Mouse (Mus musculus): Measurements from ENCODE around the gene Etv4. TPM values are rescaled to one million over a fixed set of nuclear protein-coding genes. Genes with fewer than 3 reads are reported as not detected.

The Etv4 gene
- polyA plus RNA-seq, 1 experiment from 2014 or later: 8.8 TPM

DNA sequence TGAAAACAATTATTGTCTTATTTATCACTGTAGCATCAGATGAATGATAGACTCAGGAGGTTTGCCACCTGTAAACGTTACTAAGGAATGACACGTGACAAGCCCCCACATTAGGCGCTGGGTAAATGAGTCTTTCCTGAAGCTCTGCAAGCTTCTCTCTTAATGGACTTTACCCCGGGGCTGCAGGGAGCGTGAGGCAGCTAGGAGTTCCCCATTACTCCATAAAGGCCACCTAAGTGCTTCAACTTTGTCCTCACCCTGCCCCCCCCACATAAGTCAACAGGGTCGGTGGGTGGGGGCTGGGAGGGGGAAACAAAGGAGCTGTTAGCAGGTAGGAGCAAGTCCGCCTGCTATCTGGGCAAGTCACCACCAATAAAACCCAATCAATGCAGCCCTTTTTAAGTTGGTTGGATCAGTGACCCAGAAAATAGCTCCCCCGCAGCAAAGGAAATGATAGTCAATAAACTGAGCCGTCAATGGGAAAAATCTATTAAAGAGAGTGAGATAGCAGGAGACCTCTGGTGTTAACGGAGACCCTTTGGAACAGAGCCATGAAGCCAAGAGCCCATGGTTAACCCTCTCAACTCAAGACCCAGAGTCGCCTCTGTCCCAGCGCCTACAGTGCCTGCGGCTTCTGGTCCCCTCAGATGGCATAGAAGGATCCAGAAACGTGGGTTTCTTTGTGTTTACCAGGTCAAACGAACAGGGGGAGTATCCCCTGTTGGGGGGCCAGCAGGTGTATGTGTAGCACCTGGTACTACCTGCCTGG is 24.1 kb upstream of the Etv4 start:
- WGBS: 44% methylated on average over 15 of the region's 15 CpGs
- H3K27me3 ChIP-seq (ENCODE audit: insufficient read depth, poor library complexity, severe bottlenecking): peaks cover 60% of the 10 kb centered on the region

GRCm38 (mm10) chr11:101807266-101807665 is 22.1 kb upstream of the Etv4 start:
- H3K27me3 ChIP-seq (ENCODE audit: insufficient read depth, poor library complexity, severe bottlenecking): peaks cover 50% of the 10 kb centered on the region
- H3K27ac ChIP-seq: no peak overlapping the region
- H3K4me3 ChIP-seq: no peak overlapping the region
- no peaks in the 10 kb centered on the region for H3K36me3 ChIP-seq
- 88% methylated on average over 10 of the region's 10 CpGs for WGBS
- H3K4me1 ChIP-seq (replicated peaks): peaks cover 9% of the 10 kb centered on the region
- H3K9me3 ChIP-seq: no peaks in the 10 kb centered on the region
- DNase-seq (ENCODE audit: low spot score): no peak

More for the DNA sequence above, 24.1 kb upstream of the Etv4 start:
- peaks cover 18% of the 10 kb centered on the region for H3K4me1 ChIP-seq (replicated peaks)
- no peak overlapping the region for H3K27ac ChIP-seq
- no peaks in the 10 kb centered on the region for H3K36me3 ChIP-seq
- H3K9me3 ChIP-seq: no peaks in the 10 kb centered on the region
- no peak for DNase-seq (ENCODE audit: low spot score)
- no peak overlapping the region for H3K4me3 ChIP-seq

- H3K27ac ChIP-seq: no peak overlapping the region
- WGBS: 71% methylated on average over 12 of the region's 12 CpGs
- H3K27me3 ChIP-seq (ENCODE audit: insufficient read depth, poor library complexity, severe bottlenecking): peaks cover 56% of the 10 kb centered on the region
- no peaks in the 10 kb centered on the region for H3K36me3 ChIP-seq
- no peak overlapping the region for H3K4me3 ChIP-seq
- DNase-seq (ENCODE audit: low spot score): no peak
- H3K4me1 ChIP-seq (replicated peaks): peaks cover 13% of the 10 kb centered on the region
- no peaks in the 10 kb centered on the region for H3K9me3 ChIP-seq
These were observed 21.6 kb upstream of the Etv4 start for GRCm38 (mm10) chr11:101806741-101807140.

- Histone ChIP-seq H3K36me3 (no peaks in the 10 kb centered on the region), H3K9me3 (no peaks in the 10 kb centered on the region), H3K27ac (no peak overlapping the region), H3K4me1 (replicated peaks) (peaks cover 19% of the 10 kb centered on the region), H3K4me3 (no peak overlapping the region), H3K27me3 (ENCODE audit: insufficient read depth, poor library complexity, severe bottlenecking) (peaks cover 56% of the 10 kb centered on the region)
- WGBS: 86% methylated on average over 8 of the region's 8 CpGs
- DNase-seq (ENCODE audit: low spot score): no peak
These were observed 20.0 kb upstream of the Etv4 start for GRCm38 (mm10) chr11:101805113-101805704.

DNA sequence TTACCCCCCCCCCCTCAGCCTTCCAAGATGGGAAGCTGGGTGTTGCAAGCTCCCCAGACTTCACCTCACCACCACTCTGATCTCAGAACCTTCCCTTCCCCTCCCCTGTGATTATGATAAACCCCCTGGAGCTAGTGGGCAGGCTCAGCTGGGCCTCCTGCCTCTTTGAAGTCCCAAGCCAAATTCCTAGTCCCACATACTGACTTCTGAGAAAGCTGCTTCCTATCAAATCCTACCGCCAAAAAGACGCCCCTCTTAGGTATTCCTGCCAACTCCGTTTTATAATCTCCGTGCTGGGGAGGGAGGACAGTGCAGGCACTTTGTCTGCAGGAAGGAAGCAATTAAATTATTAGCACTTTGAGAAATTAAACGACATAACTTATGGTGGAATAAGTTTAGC is 16.2 kb upstream of the Etv4 start:
- Histone ChIP-seq H3K9me3 (no peaks in the 10 kb centered on the region), H3K27ac (no peak overlapping the region), H3K27me3 (ENCODE audit: insufficient read depth, poor library complexity, severe bottlenecking) (peaks cover 21% of the 10 kb centered on the region), H3K4me1 (replicated peaks) (peaks cover 10% of the 10 kb centered on the region; the same call in 1 of the 2 replicates), H3K36me3 (no peaks in the 10 kb centered on the region), H3K4me3 (no peak overlapping the region)
- DNase-seq (ENCODE audit: low spot score): no peak
- 5% methylated on average over 5 of the region's 5 CpGs for WGBS

GRCm38 (mm10) chr11:101798083-101798482 is 12.9 kb upstream of the Etv4 start:
- DNase-seq (ENCODE audit: low spot score): no peak
- Histone ChIP-seq H3K4me1 (replicated peaks) (peaks cover 10% of the 10 kb centered on the region; the same call in 1 of the 2 replicates), H3K36me3 (no peaks in the 10 kb centered on the region), H3K27me3 (ENCODE audit: insufficient read depth, poor library complexity, severe bottlenecking) (peaks cover 11% of the 10 kb centered on the region), H3K27ac (no peak overlapping the region), H3K9me3 (no peaks in the 10 kb centered on the region), H3K4me3 (no peak overlapping the region)
- WGBS: 39% methylated on average over 8 of the region's 8 CpGs

- Histone ChIP-seq H3K4me1 (replicated peaks) (peaks cover 10% of the 10 kb centered on the region; the same call in 1 of the 2 replicates), H3K27me3 (ENCODE audit: insufficient read depth, poor library complexity, severe bottlenecking) (peaks cover 10% of the 10 kb centered on the region), H3K9me3 (no peaks in the 10 kb centered on the region), H3K27ac (no peak overlapping the region), H3K4me3 (no peak overlapping the region), H3K36me3 (no peaks in the 10 kb centered on the region)
- 83% methylated on average over 2 of the region's 2 CpGs for WGBS
- no peak for DNase-seq (ENCODE audit: low spot score)
These were observed 12.2 kb upstream of the Etv4 start for GRCm38 (mm10) chr11:101797355-101797754.

DNA sequence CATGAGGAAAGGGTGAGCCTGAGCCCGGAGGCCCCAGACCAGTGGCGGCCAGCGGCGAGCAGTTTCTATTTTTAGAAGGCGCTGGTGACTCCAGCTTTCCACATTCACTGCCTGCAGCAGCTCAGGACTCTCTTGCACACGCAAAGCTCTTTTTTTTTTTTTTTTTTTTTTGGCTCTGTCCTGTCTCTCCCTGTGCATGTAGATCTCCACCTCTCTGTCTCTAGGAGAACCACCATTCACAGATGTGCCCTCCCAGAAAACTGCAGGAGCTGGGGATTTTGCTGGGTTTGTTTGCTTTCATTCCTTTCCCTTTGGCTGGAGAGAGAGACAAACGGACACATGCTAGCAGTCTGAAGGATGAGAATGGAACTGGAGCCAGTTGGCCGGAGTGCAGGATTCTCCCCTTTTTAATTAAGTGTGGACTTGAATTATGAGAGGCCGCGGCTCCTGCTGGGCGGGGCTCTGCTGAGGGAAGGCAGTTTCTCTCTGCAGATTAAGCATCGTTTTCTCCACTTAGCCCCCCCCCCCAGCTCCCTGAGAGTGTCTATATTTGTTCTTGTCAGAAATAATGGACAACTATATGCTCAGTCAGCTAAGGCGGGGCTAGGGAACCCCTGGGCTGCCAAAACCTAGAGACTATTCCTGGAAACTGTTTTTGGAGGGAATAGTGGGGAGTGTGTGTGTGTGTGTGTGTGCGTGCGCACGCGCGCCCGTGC is 5.8 kb upstream of the Etv4 start:
- Histone ChIP-seq H3K27ac (no peak overlapping the region), H3K4me3 (no peak overlapping the region)
- no peak for DNase-seq (ENCODE audit: low spot score)

GRCm38 (mm10) chr11:101787432-101787831 is 2.3 kb upstream of the Etv4 start:
- WGBS: 71% methylated on average over 1 of the region's 1 CpGs
- H3K27me3 ChIP-seq (ENCODE audit: insufficient read depth, poor library complexity, severe bottlenecking): peaks cover 72% of the 10 kb centered on the region
- no peak for DNase-seq (ENCODE audit: low spot score)
- no peak overlapping the region for H3K27ac ChIP-seq
- H3K36me3 ChIP-seq: no peaks in the 10 kb centered on the region
- peaks cover 41% of the 10 kb centered on the region for H3K4me1 ChIP-seq (replicated peaks)
- no peak overlapping the region for H3K4me3 ChIP-seq
- no peaks in the 10 kb centered on the region for H3K9me3 ChIP-seq

More for the DNA sequence above, 5.8 kb upstream of the Etv4 start:
- Histone ChIP-seq H3K27me3 (ENCODE audit: insufficient read depth, poor library complexity, severe bottlenecking) (peaks cover 36% of the 10 kb centered on the region), H3K9me3 (no peaks in the 10 kb centered on the region), H3K36me3 (no peaks in the 10 kb centered on the region), H3K4me1 (replicated peaks) (peaks cover 16% of the 10 kb centered on the region)
- whole genome bisulfite sequencing: 51% methylated on average over 19 of the region's 19 CpGs

DNA sequence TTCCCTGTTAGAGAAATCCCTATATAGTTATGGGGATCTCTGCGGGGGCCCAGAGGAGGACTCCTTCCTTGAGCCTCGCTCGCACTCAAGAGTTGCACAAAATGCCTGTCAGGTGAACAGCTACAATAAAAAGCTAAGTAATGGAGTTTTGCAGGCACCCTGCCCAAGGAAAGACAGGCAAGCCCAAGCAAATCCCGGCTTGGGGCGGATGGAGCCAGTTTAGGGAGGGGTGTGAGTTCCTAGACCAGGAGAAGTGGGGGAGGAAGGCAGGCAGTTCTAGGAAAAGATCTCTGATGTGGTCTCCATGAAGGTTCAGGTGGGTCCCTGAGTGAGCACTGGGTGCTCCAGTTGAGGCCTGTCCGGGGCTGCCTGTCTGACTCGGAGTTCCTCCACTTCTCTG is 1.5 kb upstream of the Etv4 start:
- H3K36me3 ChIP-seq: no peaks in the 10 kb centered on the region
- H3K27ac ChIP-seq: no peak overlapping the region
- DNase-seq (ENCODE audit: low spot score): no peak
- peaks cover 80% of the 10 kb centered on the region for H3K27me3 ChIP-seq (ENCODE audit: insufficient read depth, poor library complexity, severe bottlenecking)
- peaks cover 44% of the 10 kb centered on the region for H3K4me1 ChIP-seq (replicated peaks)
- no peaks in the 10 kb centered on the region for H3K9me3 ChIP-seq
- no peak overlapping the region for H3K4me3 ChIP-seq
- WGBS: 62% methylated on average over 7 of the region's 7 CpGs

GRCm38 (mm10) chr11:101785852-101786205 is 658 bp upstream of the Etv4 start:
- peak overlapping the region; percentile 69 for H3K4me3 ChIP-seq
- no peaks in the 10 kb centered on the region for H3K9me3 ChIP-seq
- H3K4me1 ChIP-seq (replicated peaks): peaks cover 37% of the 10 kb centered on the region
- H3K36me3 ChIP-seq: no peaks in the 10 kb centered on the region
- no peak for DNase-seq (ENCODE audit: low spot score)
- 5% methylated on average over 7 of the region's 7 CpGs for WGBS
- H3K27me3 ChIP-seq (ENCODE audit: insufficient read depth, poor library complexity, severe bottlenecking): peaks cover 88% of the 10 kb centered on the region
- peak overlapping the region; percentile 87; the same call in 1 of the 2 replicates for H3K27ac ChIP-seq

DNA sequence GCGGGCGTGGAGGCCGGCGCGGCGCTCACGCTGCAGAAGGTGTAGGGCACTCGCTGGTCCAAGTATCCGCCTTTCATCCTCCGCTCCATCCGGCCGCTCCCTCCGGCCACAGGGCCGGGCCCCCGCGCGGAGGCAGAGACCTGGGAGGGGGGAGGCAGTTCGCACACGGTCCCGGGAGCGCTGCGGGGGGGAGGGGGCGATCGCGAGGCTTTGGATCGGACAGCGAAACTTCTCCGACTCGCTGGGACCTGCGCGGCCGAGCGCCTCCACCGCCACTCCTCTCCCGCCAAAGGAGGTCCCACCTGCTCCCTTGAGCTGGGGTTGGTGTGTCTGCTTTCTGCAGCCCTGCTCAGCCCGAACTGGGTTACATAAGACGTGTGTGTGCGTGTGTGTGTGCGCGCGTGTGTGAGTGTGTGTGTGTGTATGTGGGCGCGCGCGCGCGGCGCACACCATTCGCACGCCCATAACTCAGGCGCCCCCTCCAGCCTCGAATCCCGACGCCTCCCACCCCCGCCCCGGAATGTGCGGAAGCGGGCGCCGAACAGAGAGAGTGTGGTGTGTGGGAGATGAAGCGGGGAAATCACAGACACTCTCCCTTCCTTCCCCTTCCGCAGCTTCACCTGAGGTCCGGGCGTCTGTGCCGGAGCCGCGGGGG is 556 bp downstream of the Etv4 start:
- DNase-seq (ENCODE audit: low spot score): no peak
- Histone ChIP-seq H3K9me3 (no peaks in the 10 kb centered on the region), H3K27me3 (ENCODE audit: insufficient read depth, poor library complexity, severe bottlenecking) (peaks cover 100% of the 10 kb centered on the region), H3K4me1 (replicated peaks) (peaks cover 36% of the 10 kb centered on the region), H3K4me3 (peak overlapping the region; percentile 69), H3K36me3 (no peaks in the 10 kb centered on the region), H3K27ac (peak overlapping the region; percentile 87)
- WGBS: under 1% methylated on average over 67 of the region's 67 CpGs
